Mouse (Mus musculus) embryonic facial prominence, embryonic 11.5 days (tissue): ENCODE results near the gene Atf6b. TPM values are rescaled to one million over a fixed set of nuclear protein-coding genes. Genes with fewer than 3 reads are reported as not detected.

Source experiments
- ATAC-seq: fragments of 200-750 bp; cut with Nextera tagmentation; replicated peaks from 2 replicates; pipeline ENCODE4 v1.8.0; 2017; ENCODE audit warnings: low read depth; ENCODE audit not compliant: insufficient number of reproducible peaks, low FRiP score, low TSS enrichment
- DNase-seq: peaks from one replicate; pipeline ENCODE4 v3.0.0-alpha.2; 2015; ENCODE audit warnings: low spot score
- H3K27ac ChIP-seq: fragments of 300-500 bp; sonication (generic); replicated peaks from 2 replicates; pipeline ENCODE4 v1.5.1; 2014; ENCODE audit warnings: mild to moderate bottlenecking, low read depth, low read length, control low read depth
- H3K27me3 ChIP-seq: fragments of 300-500 bp; sonication (generic); 2 replicates; pipeline ENCODE4 v1.6.1; 2014; ENCODE audit warnings: mild to moderate bottlenecking, low read length, moderate library complexity, mixed read lengths; ENCODE audit not compliant: control insufficient read depth, insufficient read depth
- H3K36me3 ChIP-seq: fragments of 300-500 bp; sonication (generic); replicated peaks from 2 replicates; pipeline ENCODE4 v1.6.1; 2014; ENCODE audit warnings: low read depth, mild to moderate bottlenecking, low read length, moderate library complexity, mixed read lengths; ENCODE audit not compliant: control insufficient read depth, insufficient read depth
- H3K4me1 ChIP-seq: fragments of 300-500 bp; sonication (generic); 2 replicates; pipeline ENCODE4 v1.6.1; 2014; ENCODE audit warnings: low read length, mixed read lengths; ENCODE audit not compliant: control insufficient read depth, insufficient read depth
- H3K4me2 ChIP-seq: fragments of 300-500 bp; sonication (generic); 2 replicates; pipeline ENCODE4 v1.6.1; 2014; ENCODE audit warnings: low read depth, mild to moderate bottlenecking, control low read depth, low read length, moderate library complexity
- H3K4me3 ChIP-seq: fragments of 300-500 bp; sonication (generic); 2 replicates; pipeline ENCODE4 v1.5.1; 2014; ENCODE audit warnings: low read depth, low read length, control low read depth
- H3K9ac ChIP-seq: fragments of 300-500 bp; sonication (generic); replicated peaks from 2 replicates; pipeline ENCODE4 v1.6.1; 2014; ENCODE audit warnings: mild to moderate bottlenecking, control low read depth, low read length
- H3K9me3 ChIP-seq: fragments of 300-500 bp; sonication (generic); replicated peaks from 2 replicates; pipeline ENCODE4 v1.6.1; 2016; ENCODE audit warnings: mild to moderate bottlenecking, low read length, inconsistent platforms, mixed read lengths; ENCODE audit not compliant: control insufficient read depth
- WGBS: fragments of 180-500 bp; shearing (Covaris S2); extraction: QIAGEN DNeasy Blood & Tissue Kit; methylation state at CpG from one replicate; pipeline ENCODE4 v1.1.7; 2014; 5-methylcytosine and 5-hydroxymethylcytosine counted together
- polyA plus RNA-seq: library from polyadenylated mRNA; unstranded; fragments of >200 nt; fragmentation: Nextera tagmentation; extraction: Ambion mirVana; gene quantifications from 2 replicates; pipeline ENCODE4 v1.2.1, GENCODE M21; 2014

Gene Atf6b
- polyA plus RNA-seq, 1 experiment from 2014 or later, result 55.8 TPM

DNA sequence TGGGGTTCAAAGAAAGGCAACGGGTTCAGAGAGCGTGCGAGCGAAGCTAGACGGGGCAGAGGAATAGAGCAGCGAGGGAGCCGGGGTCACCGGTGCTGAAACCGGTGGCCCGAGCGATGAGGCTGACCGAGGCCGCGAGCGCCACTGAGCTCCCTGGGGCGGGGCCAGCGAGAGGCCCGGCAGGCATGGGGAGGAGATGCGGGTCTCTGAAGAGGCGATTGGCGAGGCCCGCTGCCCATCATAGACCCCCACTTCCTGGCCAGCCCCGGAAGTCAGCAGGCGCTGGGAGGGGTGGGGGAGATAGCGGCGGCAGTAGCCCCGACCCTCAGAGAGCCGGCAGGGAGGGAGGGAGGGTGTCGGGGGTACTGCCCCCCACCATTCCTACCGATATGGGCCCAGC lies 41.3 kb upstream of the Atf6b start:
- 0% methylated on average over 29 of the region's 30 CpGs for WGBS
- Histone ChIP-seq H3K4me1 (peaks cover 4% of the 10 kb centered on the region), H3K27me3 (no peaks in the 10 kb centered on the region)

DNA sequence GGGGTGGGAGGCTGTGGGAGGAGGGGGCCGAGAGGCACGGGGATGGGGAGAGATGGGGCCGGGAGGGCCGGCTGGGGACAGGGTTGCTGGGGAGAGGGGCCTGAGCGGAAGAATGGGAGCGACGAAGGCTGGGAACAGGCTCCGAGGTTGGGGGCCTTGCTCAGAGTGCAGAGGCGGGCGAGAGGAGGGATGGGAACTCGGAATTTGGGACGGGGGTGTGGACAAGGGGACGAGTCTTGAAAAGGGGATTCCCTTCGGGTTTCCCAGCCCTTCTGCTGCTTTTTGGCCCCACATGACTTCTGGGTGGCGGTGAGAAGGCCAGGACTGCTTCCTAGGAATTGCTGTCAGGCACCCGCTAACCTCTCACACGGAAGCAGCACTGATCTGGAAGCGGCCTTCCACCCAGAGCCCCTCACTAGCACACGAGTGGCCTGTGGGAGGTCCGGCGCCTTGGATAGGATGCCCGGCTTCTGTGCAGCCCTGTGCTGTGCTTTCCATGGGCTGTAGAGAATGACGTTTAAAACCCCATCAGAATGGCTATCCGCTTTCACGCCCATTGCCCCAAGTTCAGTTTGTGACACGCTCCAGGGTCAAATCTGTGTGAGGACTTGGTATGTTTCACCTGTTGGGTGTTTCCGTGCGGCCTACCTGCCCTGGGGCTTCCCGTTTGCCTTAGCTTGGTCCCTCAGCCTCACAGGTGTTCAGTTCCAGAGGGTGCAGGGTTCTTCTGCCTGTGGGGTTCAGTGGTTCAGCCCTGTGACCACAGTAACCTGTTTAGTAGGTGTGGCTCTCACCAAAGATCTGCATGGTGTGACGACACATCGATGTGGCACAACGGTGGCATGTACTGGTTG lies 40.5 kb upstream of the Atf6b start:
- peak overlapping the region; percentile 90 for H3K4me2 ChIP-seq
- DNase-seq, result no peak
- no peak for ATAC-seq
- no peaks in the 10 kb centered on the region for H3K27me3 ChIP-seq
- 18% methylated on average over 31 of the region's 32 CpGs for WGBS
- peaks cover 4% of the 10 kb centered on the region for H3K4me1 ChIP-seq
- H3K9me3 ChIP-seq, result no peaks in the 10 kb centered on the region
- H3K9ac ChIP-seq, result peak overlapping the region; percentile 88
- H3K36me3 ChIP-seq, result no peaks in the 10 kb centered on the region
- H3K27ac ChIP-seq, result peak overlapping the region; percentile 88
- H3K4me3 ChIP-seq, result peak overlapping the region; percentile 99

More for the DNA sequence above, 41.3 kb upstream of the Atf6b start:
- Histone ChIP-seq H3K4me2 (peak overlapping the region; percentile 90), H3K36me3 (no peaks in the 10 kb centered on the region), H3K9ac (peak overlapping the region; percentile 88), H3K27ac (peak overlapping the region; percentile 88), H3K9me3 (no peaks in the 10 kb centered on the region), H3K4me3 (peak overlapping the region; percentile 99)
- DNase-seq (peak; percentile 93), ATAC-seq (peak; percentile 40)

DNA sequence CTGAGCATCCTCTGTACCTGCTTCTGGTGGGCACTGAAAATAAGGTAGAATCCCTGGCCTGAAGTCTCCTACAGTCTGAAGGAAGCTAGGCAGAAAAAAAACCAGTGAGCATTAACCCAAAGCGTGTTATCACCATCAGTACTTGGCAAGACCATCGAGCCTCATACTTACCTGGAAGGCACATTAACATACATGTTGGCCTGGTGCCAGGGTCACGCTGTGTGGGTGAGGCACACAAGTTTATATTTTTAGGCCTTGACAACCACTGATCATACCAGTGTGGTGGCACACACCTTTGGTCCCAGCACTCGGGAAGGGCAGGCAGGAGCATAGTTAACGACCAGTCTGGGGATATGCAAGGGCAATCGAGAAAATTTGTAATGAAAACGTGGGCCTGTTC lies 38.9 kb upstream of the Atf6b start:
- ATAC-seq (no peak), DNase-seq (no peak)
- H3K27ac ChIP-seq, result no peak overlapping the region
- peaks cover 4% of the 10 kb centered on the region for H3K4me1 ChIP-seq
- no peak overlapping the region for H3K9ac ChIP-seq
- 91% methylated on average over 7 of the region's 7 CpGs for WGBS
- H3K27me3 ChIP-seq, result no peaks in the 10 kb centered on the region
- peaks cover 9% of the 10 kb centered on the region for H3K36me3 ChIP-seq
- no peak overlapping the region for H3K4me2 ChIP-seq
- no peak overlapping the region for H3K4me3 ChIP-seq
- no peaks in the 10 kb centered on the region for H3K9me3 ChIP-seq

DNA sequence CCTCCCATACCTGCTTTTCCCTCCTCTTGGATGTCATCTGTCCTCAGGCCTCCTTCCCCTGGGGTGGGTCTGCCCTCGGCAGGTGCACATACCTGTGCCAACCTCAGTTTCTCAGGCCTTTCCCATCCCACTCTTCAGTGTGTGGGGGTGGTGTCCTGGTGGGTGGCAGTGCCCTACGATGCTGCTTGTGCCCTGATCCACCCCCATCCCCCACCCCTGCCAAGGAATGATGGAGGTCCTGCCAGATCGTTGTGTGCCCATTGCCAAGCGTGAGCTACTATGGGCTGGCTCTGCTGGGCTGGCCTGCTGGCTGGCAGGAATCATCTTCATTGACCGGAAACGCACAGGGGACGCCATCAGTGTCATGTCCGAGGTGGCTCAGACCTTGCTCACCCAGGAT lies 35.9 kb upstream of the Atf6b start:
- Histone ChIP-seq H3K27ac (no peak overlapping the region), H3K9ac (no peak overlapping the region), H3K4me2 (no peak overlapping the region), H3K4me3 (no peak overlapping the region), H3K4me1 (peaks cover 4% of the 10 kb centered on the region), H3K36me3 (peaks cover 9% of the 10 kb centered on the region), H3K9me3 (no peaks in the 10 kb centered on the region), H3K27me3 (no peaks in the 10 kb centered on the region)
- DNase-seq (no peak), ATAC-seq (no peak)
- WGBS, result 90% methylated on average over 8 of the region's 8 CpGs

DNA sequence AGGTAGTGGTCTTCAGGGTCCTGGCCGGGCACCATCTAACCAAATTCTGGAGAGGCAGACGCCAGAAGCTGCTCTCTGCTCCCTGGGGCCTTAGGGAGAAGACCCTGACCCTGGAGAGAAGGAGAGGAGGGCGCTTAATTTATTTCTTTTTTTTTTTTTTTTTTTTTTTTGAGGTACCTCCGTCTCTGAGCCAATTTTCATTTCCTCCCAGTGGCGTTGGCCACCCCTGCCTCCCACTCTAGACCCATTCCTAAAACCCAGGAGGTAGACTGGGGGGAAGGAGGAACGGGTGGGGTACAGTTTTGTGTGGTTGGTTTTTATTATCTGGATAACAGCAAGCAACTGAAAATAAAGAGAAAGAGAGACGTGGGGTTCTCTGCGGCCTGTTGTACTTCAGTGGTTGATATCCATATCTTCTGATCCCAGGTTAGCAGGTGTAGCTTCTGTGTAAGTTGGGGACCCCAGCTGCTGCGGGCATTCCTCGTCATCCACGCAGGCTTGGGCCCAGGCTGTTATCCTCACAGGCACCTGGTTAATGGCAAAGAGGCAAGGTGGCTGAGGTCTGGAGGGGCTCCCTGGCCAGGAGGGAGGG lies 33.8 kb upstream of the Atf6b start:
- no peaks in the 10 kb centered on the region for H3K9me3 ChIP-seq
- 83% methylated on average over 11 of the region's 11 CpGs for WGBS
- H3K36me3 ChIP-seq, result peaks cover 9% of the 10 kb centered on the region
- ATAC-seq, result no peak
- H3K27me3 ChIP-seq, result no peaks in the 10 kb centered on the region
- H3K4me3 ChIP-seq, result no peak overlapping the region
- H3K27ac ChIP-seq, result no peak overlapping the region
- H3K4me1 ChIP-seq, result no peaks in the 10 kb centered on the region
- DNase-seq, result no peak
- no peak overlapping the region for H3K9ac ChIP-seq
- no peak overlapping the region for H3K4me2 ChIP-seq

DNA sequence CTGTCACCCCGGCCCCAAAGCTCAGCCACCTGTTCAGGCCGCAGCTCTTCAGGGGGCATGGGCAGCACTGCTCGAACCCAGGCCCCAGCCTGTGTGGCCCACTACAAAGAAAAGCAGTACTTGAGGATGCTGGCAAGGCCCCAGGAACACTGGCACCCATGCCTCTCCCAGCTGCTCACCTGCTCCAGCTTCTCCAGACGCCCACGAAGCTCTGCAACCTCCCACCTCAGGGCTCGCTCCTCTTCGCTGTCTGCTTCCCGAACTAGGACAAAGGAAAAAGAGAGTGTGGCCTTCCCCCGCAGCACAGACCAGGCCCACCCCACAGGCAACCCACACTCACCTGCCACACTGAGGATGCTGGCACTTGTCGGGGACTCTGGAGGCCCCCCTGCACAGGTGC lies 33.1 kb upstream of the Atf6b start:
- 91% methylated on average over 10 of the region's 10 CpGs for WGBS
- peaks cover 9% of the 10 kb centered on the region for H3K36me3 ChIP-seq

DNA sequence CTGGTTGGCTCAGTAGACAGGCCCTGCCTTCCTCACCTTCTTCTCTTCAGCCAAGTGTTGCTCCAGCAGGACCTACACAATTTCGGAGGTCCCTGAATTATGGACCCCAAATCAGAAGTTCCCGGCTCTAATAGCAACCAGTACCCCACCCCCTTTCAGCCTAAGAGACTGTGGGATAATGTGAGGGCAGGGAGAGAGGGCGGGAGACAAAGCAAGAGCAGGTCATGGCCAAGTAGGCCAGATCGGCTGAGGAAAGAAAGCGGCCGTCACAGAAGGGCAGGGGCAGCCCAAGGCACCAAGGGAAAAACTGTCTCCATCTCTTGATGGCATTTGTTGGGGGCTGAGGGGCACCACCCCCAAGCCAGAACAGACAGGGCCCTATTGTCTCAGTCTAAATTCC lies 31.1 kb upstream of the Atf6b start, which contains the start of gene Egfl8:
TSS of gene Egfl8 (minus strand) at position 101 of the 400 bp plus-strand sequence.
- Histone ChIP-seq H3K4me2 (no peak within 1 kb of the TSS), H3K27ac (no peak within 1 kb of the TSS), H3K4me1 (no peaks in the 10 kb centered on the region), H3K9ac (no peak within 1 kb of the TSS), H3K9me3 (no peaks in the 10 kb centered on the region), H3K4me3 (no peak within 1 kb of the TSS), H3K27me3 (no peaks in the 10 kb centered on the region), H3K36me3 (peaks cover 9% of the 10 kb centered on the region)
- WGBS, result 44% methylated on average over 6 of the region's 6 CpGs
- DNase-seq (no peak), ATAC-seq (no peak)

More for the DNA sequence above, 33.1 kb upstream of the Atf6b start:
- Histone ChIP-seq H3K9me3 (no peaks in the 10 kb centered on the region), H3K27ac (no peak overlapping the region), H3K4me2 (no peak overlapping the region), H3K9ac (no peak overlapping the region), H3K4me3 (no peak overlapping the region), H3K27me3 (no peaks in the 10 kb centered on the region), H3K4me1 (no peaks in the 10 kb centered on the region)
- no peak for ATAC-seq
- no peak for DNase-seq

DNA sequence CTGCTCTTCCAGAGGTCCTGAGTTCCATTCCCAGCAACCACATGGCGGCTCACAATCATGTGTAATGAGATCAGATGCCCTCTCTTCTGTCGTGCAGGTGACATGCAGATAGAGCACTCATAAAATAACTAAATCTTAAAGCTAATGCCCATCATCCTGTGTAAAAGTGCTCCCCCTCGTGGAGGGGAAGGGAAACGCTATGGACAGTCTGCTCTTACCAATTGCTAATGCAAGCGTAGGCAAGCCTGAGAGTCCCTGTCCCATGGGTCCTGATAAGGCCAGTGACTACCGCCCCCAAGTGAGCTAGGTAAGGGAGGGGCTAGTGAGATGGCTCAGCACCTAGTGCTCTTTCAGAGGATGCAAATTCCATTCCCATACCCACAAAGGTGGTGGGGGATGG lies 27.9 kb upstream of the Atf6b start:
- Histone ChIP-seq H3K9ac (no peak overlapping the region), H3K4me1 (no peaks in the 10 kb centered on the region), H3K27ac (no peak overlapping the region), H3K36me3 (no peaks in the 10 kb centered on the region), H3K27me3 (no peaks in the 10 kb centered on the region), H3K9me3 (no peaks in the 10 kb centered on the region), H3K4me2 (no peak overlapping the region), H3K4me3 (no peak overlapping the region)
- WGBS, result 19% methylated on average over 6 of the region's 6 CpGs
- peak; percentile 79 for DNase-seq
- ATAC-seq, result no peak
